Mouse (Mus musculus): Measurements from ENCODE around the gene BC005537. TPM values are rescaled to one million over a fixed set of nuclear protein-coding genes. Genes with fewer than 3 reads are reported as not detected.
"Not testable (repeated sequence)": the region's sequence is repeated elsewhere in the genome, so short reads cannot be mapped to it uniquely, and the experiment has no call there.

Gene BC005537
- polyA plus RNA-seq, 2 experiments from 2014 or later = 24.0 to 51.6 TPM

- ATAC-seq = no peak
Measured at GRCm38 (mm10) chr13:24799925-24800673, 1.4 kb upstream of the BC005537 start.

GRCm38 (mm10) chr13:24800674-24801307 lies 666 bp upstream of the BC005537 start:
- ATAC-seq = peak; percentile 89

GRCm38 (mm10) chr13:24802131-24802691 lies 754 bp downstream of the BC005537 start:
- ATAC-seq = no peak

- no peak for ATAC-seq
Measured at GRCm38 (mm10) chr13:24803196-24803595, 1.7 kb downstream of the BC005537 start.

- ATAC-seq = no peak
Measured at GRCm38 (mm10) chr13:24806079-24806478, 4.6 kb downstream of the BC005537 start.

- ATAC-seq = no peak
Measured at GRCm38 (mm10) chr13:24812521-24812920, 11.1 kb downstream of the BC005537 start.

- no peak for ATAC-seq
Measured at GRCm38 (mm10) chr13:24814616-24815015, 13.2 kb downstream of the BC005537 start.

GRCm38 (mm10) chr13:24816125-24817092 lies 15.0 kb downstream of the BC005537 start:
- no peak for ATAC-seq

- no peak for ATAC-seq
Measured at GRCm38 (mm10) chr13:24819931-24820330, 18.5 kb downstream of the BC005537 start.

- no peak for ATAC-seq
Measured at GRCm38 (mm10) chr13:24822663-24823343, 21.3 kb downstream of the BC005537 start.

- ATAC-seq = no peak
Measured at GRCm38 (mm10) chr13:24824647-24825046, 23.2 kb downstream of the BC005537 start.

GRCm38 (mm10) chr13:24825587-24825986 lies 24.1 kb downstream of the BC005537 start:
- no peak for ATAC-seq

- no peak for ATAC-seq
Measured at GRCm38 (mm10) chr13:24826116-24826515, 24.7 kb downstream of the BC005537 start.

GRCm38 (mm10) chr13:24830756-24831352 lies 29.4 kb downstream of the BC005537 start:
- peak; percentile 27 for ATAC-seq

GRCm38 (mm10) chr13:24831353-24832130 lies 30.1 kb downstream of the BC005537 start, which contains the start of the genes Acot13 and Tdp2:
Acot13 (minus strand) TSS chr13:24831540.
Tdp2 (plus strand) TSS chr13:24831679.
- ATAC-seq = peak; percentile 94

- no peak for ATAC-seq
Measured at GRCm38 (mm10) chr13:24832131-24832810, 30.8 kb downstream of the BC005537 start.

- no peak for ATAC-seq
Measured at GRCm38 (mm10) chr13:24832811-24833155, 31.3 kb downstream of the BC005537 start.

GRCm38 (mm10) chr13:24837765-24838164 lies 36.3 kb downstream of the BC005537 start:
- not testable (repeated sequence) for ATAC-seq

GRCm38 (mm10) chr13:24839831-24840230 lies 38.4 kb downstream of the BC005537 start:
- no peak for ATAC-seq

- ATAC-seq = no peak
Measured at GRCm38 (mm10) chr13:24841702-24842101, 40.2 kb downstream of the BC005537 start.

Data from CD4-positive, CD25-positive, alpha-beta regulatory T cell, adult 4 months (primary cell).